Mouse (Mus musculus): ENCODE data around the gene Mybpc1.
A peak's percentile ranks its signal among the peaks of the same experiment; 100 is the strongest.
"Not testable (repeated sequence)": the region's sequence is repeated elsewhere in the genome, so short reads cannot be mapped to it uniquely, and the experiment has no call there.

Gene Mybpc1

DNA sequence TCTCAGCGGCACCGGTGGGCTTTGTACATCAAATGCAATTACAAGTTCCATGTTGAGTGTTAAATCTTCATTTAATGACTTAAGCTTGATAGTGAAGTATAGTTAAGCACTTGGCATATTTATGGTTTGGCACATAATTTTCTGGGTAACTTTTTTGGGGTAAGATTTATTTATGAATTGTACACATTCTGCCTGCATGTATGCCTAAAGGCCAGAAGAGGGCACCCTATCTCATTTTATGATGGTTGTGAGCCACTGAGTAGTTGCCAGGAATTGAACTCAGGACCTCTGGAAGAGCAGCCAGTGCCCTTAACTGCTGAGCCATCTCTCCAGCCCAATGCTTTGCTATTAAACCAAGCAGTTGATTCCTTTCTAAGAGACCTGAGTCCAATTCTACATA, 52.2 kb downstream of the Mybpc1 start:
- DNase-seq (ENCODE audit: low spot score in 2 of 2), result no peak

DNA sequence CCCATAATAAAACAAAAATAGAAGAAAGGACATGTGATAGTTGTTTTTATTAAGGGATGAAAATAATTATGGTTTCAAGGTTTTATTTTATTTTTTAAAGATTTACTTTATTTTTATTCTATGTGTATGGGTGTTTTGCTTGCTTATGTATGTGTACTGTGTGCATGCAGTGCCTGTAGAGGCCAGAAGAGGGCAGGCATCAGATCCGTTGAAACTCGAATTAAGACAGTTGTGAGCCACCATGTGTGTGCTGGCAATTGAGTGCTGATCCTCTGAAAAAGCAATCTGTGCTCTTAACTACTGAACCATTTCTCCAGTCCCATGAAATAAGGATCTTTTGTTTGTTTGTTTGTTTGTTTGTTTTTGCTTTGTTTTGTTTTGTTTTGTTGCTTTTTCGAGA, 54.7 kb downstream of the Mybpc1 start:
- DNase-seq (ENCODE audit: low spot score in 2 of 2), result no peak

DNA sequence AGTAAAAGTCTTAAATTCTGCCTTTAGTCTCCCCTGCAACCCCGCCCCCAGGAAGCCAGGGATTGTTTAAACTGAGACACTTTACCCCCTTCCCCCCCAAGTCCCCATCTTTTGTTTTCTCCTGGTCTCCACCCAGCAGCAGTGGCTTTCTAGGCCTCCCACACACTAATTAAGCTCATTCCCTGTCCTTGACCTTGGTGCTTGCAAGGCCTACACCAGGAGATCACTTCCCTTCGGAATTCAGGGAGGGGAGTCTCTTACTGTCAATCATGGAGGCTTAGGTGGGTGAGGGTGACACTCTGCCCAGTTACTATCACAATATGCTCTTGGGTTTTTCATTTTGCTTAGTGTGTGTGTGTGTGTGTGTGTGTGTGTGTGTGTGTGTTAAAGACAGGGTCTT, 57.3 kb downstream of the Mybpc1 start:
- DNase-seq (ENCODE audit: low spot score in 2 of 2), result no peak

DNA sequence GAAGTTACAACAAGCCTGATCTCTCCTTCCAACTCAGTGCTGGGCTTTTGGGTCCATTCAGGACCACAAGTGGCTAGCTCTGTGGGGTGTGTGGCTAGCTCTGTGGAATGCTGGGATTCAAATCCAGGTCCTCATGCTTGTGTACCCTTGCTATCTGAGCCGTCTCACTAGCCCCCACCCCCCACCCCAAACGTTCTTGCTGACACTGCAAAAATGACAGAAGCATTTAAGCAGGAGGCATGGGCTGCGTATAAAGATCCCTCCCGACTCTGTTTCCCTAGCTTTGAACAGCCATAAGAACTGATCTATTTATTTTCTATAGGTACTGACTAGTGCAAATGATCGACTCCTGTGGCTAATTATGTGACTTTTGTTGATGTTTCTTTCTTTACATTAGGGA, 74.3 kb downstream of the Mybpc1 start:
- DNase-seq (ENCODE audit: low spot score in 2 of 2), result no peak

DNA sequence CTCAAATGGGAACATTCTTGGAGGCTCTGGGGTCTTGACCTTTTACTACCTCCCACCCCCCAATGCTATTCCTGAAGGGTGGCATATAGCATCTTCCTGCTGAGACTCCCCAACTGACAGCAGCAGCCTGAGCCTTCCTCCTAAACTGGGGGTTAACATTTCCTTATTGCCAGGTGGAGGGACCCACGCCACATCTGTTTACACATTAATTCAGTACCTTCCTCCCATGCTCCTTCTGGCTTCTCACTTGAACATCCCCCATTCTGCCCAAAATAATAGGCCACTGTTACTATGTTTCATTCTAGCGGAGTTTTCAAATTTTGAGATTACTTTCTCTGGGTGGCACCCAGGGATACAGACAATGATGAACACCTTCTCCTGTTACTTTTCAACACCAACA, 80.9 kb downstream of the Mybpc1 start:
- no peak for DNase-seq (ENCODE audit: low spot score in 2 of 2)

DNA sequence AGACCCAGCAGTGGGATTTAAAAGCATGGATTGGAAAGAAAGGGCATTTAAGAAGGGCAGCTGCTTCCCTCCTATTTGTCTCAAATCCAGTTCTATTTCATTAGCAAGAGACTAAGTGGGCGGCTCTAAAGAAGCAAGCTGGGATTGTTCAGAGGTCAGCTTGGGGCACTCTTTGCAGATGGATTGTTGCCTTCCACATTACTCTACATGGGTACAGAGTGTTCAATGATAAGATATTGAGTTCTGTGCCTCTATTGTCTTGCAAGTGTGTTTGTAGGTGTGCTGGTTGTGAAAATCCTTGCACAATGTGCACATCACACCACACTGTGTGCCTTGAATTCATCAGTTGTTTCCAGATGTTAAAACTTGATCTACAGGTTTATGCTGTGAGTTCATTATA, 81.7 kb downstream of the Mybpc1 start:
- DNase-seq (ENCODE audit: low spot score in 2 of 2), result no peak

DNA sequence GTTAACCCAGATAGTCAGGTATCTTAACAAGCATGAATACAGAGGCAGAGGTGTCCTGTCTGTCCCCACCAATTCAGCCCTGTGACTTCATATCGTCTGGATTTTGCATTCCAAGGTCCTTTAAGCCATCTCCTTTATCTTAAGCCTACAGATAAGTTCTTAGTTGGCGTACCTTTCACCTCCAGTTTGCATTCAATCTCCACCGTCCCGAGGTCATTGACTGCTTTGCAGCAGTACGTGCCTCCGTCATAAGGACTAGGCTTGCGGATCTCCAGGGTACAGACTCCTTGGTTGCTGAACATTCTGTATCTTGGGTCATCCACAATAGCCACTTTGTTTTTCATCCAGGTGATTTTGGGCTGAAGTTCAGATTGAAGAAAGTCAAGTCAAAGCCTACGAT, 82.2 kb downstream of the Mybpc1 start:
- no peak for DNase-seq (ENCODE audit: low spot score in 2 of 2)

DNA sequence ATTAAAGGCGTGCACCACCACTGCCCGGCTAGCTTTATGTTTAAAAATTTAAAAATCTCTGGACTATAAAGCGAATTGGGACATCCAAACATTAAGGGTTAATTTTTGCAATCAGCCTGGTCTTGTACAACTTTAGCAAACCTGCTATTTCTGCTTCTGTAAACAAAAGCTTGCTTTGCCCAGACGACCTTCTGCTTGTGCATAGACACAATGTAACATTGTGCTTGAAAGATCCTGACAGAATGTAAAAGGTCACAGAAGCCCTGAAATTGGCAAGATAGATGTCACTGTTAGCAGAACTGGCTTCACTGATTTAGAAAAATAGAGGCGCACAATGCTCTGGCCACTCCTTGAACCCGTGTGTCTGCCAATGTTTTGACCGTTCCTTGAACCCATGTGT, 89.9 kb downstream of the Mybpc1 start:
- DNase-seq (ENCODE audit: low spot score in 2 of 2), result not testable (repeated sequence)

DNA sequence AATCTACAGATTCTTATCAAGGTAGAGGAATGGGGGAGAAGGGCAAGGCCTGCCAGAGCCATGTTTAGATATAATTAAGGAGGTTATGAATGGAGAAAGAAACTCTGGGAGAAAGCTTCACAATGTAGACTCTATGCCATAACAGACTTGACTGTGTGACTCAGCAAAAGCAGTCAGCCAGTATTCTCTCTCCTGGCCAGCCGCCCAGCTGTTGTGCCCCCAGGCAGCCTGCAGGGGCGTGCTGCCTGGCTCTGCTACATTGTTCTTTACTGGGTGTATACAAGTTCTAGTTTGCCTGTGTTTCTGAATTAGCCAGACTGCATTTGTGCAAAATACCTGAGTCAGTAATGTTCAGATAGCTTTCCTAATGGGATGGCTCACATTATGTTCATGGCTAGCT, 90.5 kb downstream of the Mybpc1 start:
- DNase-seq (ENCODE audit: low spot score in 2 of 2), result peak; percentile 44 to 65

DNA sequence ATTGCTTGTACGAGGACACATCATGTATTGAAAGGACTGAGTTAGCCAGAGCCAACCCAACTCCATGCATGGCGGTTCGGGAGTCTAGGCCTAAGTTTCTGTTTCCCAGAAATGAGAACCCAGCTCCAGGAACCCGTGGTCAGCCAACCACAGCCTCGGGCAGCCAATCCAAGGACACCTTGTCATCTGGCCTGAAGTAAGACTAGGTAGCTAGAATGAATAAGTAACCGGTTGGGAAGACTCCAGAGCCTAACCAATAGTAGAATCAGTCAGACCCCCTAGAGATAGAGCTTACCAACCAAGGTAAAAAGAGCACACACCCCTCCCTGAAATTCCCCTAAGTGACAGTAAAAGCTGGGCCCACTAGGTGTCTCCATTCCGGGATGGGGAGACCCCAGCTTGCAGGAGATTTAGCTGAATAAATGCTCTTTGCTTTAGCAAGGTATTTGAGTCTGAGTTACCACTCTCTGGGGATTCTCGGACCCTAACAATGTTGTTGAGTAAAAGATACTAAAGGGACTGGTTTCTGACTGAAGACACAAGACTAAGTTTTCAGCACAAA, 91.3 kb downstream of the Mybpc1 start:
- DNase-seq (ENCODE audit: low spot score in 2 of 2), result no peak

DNA sequence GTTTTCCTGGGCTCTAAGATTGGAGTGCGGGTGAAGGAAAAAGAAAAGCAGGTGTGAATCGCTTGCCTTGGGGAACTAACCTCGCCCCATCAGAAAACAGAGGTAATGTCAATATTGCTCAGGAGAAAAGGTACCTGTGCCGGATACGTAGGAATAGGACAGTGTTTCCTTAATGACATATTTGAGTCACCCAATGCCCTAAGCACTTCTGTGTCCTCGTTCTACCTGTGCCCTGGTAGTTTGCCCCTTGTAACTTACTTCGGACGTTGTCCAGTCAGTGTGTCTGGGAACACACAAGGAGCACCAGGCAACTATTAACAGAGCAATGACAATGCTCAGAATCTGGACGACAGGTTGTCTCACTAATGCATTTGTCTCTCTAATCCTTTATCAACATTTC, 93.6 kb downstream of the Mybpc1 start:
- no peak for DNase-seq (ENCODE audit: low spot score in 2 of 2)

DNA sequence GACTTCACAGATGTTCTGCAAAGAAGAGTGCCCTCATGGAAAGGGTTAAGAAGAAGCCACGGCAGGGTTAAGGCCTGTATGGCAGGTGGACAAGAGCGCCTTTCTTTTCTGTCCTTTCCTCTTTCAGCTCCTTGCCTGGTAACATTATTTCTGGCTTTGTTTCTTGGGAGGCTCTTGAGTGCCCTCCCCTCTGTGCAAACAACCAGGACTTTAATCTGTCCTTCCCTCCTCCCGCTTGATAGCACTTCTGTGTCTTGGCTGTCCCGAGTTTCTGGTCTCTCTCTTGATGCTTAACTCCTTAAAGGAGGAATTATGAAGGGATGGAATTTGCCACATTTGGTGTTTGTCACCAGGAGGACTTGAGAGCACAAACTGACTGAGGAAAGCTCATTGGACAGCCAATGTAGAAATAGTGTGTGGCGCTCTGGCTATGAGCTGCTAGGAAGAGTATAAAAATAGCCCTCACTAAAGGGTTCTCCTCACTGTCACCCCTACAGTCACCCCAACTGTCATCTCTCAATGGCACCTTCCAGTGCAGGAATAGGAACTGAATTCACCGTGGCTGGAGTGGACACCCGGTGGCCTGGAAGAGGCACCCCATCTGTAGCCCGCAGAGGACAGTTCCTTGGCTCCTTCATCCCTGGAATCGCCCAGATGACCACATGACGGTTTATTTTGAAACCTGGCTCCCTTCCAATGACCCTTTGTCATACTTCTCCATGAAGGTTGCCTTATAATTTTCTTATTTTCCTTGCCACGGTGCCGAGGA, 94.3 kb downstream of the Mybpc1 start:
- no peak for DNase-seq (ENCODE audit: low spot score in 2 of 2)

DNA sequence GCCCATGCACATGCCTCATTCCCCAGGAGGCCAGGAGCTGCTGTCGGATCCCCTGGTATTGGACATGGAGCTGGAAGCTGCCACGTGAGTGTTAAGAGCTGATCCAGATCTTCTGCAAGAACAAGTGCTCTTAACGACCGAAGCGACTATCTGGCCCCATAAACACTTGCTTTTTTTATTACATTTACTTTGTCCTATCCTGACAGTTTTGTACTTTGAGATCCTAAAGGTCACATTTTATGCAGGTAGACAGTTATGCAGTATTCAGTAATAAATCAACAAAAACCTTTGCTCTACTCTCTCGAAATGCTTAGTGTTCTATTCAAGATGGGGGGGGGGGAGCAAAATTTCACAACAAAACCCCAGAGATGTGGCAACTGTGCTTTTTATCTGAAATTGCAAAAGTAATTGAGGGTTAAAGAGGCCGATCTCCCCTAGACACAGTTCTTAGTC, 97.2 kb downstream of the Mybpc1 start:
- DNase-seq (ENCODE audit: low spot score in 2 of 2), result no peak

DNA sequence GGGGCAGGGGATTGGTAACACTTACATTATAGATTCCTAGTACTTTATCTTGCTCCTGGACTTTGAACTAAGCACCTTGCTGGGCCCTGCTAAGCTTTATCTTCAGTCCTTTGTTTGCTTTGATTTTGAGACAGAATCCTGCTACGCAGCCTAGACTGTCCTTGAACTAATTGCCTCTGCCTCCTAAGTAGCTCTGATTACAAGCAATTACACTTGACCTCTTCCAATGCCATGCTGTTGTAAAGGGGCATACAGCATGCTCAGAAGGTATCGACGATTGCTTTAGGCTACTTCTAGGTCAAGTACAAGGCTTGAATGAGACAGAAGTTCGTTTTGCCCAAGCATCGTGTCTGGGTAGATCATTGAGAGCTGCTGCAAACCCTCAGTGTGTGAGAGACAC, 99.7 kb downstream of the Mybpc1 start:
- no peak for DNase-seq (ENCODE audit: low spot score in 2 of 2)

DNA sequence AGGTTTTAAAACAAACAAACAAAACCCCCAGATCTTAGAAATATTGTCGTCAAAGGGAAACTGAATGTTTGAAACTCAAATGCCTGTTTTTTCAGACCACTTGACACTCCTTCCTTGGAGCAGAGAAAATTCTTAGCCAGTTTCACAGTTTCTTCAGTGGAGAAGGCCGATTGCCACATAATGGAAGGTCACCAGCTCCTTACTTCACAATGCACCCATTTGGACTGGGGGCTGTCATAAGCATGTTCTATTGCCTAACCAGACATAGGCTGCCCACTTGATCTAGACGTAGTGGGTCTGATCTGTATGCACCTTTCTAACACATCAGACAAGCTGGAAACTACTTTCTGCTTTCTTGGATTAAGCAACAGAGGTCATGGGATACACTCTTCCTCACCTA, 100.5 kb downstream of the Mybpc1 start:
- DNase-seq (ENCODE audit: low spot score in 2 of 2), result no peak

DNA sequence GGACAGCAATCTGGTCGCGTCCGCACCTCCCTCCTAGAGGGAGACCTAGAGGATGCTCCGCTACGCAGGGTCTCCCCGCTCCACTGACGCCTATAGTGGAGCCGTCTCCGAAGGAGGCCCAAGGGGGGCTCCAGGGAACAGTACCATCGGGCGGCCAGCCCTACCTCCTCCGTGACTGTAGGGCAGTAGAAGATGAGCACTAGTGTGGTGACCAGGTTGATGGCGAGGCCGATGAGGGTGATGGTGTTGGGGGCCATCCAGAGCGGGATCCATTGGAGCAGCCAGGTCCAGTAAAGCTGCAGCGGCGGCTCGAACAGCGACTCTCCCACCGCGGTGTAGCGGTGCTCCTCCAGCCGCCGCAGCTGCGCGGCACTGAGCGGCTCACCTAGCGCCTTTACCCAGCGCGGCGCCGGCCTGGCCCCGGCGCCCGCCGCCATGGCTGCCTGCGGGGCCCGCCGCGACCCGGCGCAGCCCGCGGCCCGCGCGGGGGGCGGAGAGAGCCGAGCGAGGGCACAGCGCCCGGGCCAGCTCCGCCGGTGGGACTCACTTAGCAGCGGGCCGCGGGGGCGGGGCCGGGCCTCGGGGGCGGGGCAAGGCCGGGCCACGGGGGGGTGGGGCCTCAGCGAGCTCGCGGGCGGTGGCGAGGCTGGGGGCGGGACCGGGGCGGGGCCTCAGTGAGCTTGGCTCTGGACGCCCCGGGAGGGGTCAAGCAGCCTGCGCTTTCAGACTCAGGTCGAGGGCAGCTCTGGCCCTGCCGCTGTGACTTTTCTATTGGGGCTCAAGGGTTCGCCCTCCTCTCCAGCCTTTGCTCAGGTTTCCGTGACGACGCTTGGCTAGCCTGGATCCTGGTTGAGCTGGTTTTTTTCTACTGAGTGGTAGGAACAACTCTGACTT, 101.3 kb downstream of the Mybpc1 start, which contains the start of gene Chpt1:
Gene Chpt1 (minus strand): TSS at position 653 of the 894 bp plus-strand sequence.
- DNase-seq (ENCODE audit: low spot score in 2 of 2), result peak; percentile 87 to 88

DNA sequence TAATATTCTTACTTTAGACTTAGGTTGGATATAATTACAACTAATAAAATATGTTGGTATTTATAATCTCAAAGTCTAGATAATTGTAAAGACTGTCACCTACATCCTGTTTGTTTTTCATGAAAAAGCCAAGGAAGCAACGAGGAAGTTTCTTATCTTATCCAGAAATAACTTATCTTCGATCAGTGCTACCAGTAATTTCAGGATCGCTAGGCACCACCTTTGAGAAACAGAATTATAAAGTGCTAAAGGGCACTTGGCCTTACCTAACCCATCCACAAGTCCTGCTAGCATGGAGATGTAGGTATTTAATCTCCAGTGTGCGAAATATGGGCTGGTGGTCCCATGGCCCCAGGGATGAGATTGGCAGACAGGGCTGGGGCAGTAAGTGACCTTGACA, 102.0 kb downstream of the Mybpc1 start:
- DNase-seq (ENCODE audit: low spot score in 2 of 2), result no peak

DNA sequence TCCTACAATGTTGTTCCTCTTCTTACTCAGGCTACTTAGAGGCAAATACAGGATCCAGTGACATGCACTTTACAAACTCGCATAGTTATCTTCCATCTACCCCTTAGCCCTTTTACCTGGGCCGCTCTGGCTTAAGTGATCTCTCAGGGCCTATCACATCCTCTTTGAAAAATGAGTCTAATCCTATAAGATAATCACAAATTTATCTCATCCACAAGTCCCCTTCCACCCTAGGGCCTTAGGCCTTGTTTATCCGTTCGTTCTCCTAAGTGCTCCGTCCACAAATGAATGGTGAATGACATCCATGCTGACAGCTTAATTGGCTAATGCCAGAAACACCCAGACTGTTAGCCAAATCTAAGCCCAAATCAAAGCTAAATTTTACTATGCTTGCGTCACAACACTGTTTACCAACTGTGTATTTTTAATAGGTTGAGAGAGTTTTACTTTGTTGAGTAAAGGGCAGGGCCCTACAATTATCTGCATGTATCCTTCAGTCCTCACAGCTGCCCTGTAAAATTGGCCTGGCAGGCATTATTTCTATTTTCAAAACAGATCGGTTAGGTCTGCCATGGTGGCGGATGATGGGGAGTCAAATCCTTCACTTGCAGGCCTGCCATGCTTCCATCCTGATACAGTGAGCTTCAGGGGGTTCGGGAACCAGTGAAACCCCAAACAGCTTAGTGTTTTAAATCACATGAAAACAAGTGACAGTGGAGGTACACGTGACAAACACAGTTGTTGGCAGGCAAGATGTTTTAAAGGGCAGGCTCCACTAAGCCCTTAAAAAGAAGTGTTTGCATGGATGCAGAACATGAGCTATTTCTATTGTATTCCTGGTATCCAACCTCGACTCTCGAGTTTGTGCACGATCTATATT, 102.8 kb downstream of the Mybpc1 start:
- no peak for DNase-seq (ENCODE audit: low spot score in 2 of 2)

DNA sequence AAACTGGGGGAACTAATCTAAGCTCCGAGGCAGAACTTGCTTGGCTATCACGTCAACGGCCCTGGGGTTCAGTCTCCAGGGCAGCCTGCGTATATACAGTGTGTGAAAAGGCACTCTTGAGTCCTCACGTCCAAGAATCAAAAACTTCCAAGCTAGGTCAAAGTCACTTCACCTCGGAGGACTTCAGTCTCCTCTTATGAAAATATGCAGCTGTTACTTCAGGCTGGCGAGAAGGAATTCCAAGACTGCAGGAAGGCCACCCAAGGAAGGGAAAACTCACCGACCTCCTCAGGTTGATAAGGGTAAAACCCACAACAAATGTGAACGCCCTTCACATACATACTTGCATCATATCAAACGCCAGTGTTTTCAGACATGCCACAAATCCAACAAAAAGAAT, 103.6 kb downstream of the Mybpc1 start:
- DNase-seq (ENCODE audit: low spot score in 2 of 2), result no peak

DNA sequence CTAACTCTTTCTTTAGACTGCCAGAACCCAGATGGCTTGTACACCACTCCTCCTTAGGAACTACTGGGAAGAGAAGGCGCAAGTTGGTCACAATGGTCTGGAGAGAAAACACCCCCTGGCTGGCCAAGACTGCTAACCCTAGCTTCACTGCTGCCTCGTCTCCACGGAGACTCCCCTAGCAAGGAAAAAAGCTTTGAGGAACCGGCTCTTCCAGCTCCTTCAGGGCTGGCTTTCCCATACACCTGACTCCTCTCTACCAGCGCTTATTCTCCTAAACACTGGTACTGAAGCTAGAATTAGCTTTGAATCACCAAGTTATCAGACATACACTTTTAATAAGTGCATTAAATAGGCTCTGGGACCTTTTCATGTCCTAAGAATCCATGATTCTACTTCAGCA, 105.0 kb downstream of the Mybpc1 start:
- no peak for DNase-seq (ENCODE audit: low spot score in 2 of 2)

DNA sequence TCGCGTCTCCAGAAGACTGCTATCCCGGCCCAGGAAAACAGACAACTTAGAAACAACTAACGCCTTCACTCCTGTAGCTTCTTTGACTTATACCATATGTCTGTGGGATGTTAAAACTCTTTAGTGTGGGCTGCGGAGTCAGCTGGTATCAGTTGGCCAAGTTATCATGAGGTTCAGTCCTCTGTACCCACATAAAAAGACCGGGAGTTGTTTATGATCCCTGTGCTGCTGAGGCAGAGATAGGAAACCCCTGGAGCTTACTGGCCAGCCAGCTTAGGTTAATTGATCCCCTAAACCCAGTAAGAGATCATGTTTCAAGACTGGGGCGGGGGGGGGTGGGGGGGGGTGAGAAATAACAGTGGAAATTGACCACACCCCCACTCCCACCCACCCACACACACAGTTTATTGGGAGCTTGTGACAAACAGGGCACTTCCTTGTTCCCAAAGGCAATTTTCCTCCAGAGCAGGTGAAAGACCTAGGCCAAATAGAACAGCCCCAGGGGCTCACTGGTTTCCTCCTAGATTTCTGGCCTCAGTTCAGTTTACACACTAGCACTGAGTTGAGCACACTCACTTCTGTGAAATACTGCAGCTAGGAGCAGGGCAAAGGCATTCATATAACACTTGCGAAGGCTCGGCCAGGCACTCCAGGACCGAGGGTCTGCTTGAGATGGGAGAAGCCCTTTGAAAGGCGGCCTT, 107.9 kb downstream of the Mybpc1 start:
- DNase-seq (ENCODE audit: low spot score in 2 of 2), result no peak
